Mouse (Mus musculus) stomach, embryonic 15.5 days (tissue): ENCODE measurements around the gene Fasl. TPM values are rescaled to one million over a fixed set of nuclear protein-coding genes. Genes with fewer than 3 reads are reported as not detected.
A peak's percentile ranks its signal among the peaks of the same experiment; 100 is the strongest.

ENCODE experiments used
- ATAC-seq: fragments of 200-750 bp; cut with Nextera tagmentation; 2 replicates; pipeline ENCODE4 v1.8.0; 2017; ENCODE audit warnings: low read depth, moderate number of reproducible peaks, moderate TSS enrichment; ENCODE audit not compliant: insufficient read depth, low FRiP score
- H3K27ac ChIP-seq: fragments of 300-500 bp; sonication (generic); 2 replicates; pipeline ENCODE4 v1.5.1; 2015; ENCODE audit warnings: mild to moderate bottlenecking, inconsistent platforms
- H3K27me3 ChIP-seq: fragments of 300-500 bp; sonication (generic); replicated peaks from 2 replicates; pipeline ENCODE4 v1.6.1; 2015; ENCODE audit warnings: inconsistent platforms
- H3K36me3 ChIP-seq: fragments of 300-500 bp; sonication (generic); 2 replicates; pipeline ENCODE4 v1.6.1; 2015; ENCODE audit warnings: inconsistent platforms
- H3K4me1 ChIP-seq: fragments of 300-500 bp; sonication (generic); 2 replicates; pipeline ENCODE4 v1.6.1; 2015; ENCODE audit warnings: inconsistent platforms
- H3K4me2 ChIP-seq: fragments of 300-500 bp; sonication (generic); 2 replicates; pipeline ENCODE4 v1.6.1; 2015; ENCODE audit warnings: mild to moderate bottlenecking, inconsistent platforms
- H3K4me3 ChIP-seq: fragments of 300-500 bp; sonication (generic); replicated peaks from 2 replicates; pipeline ENCODE4 v1.5.1; 2015; ENCODE audit warnings: inconsistent platforms
- H3K9ac ChIP-seq: fragments of 300-500 bp; sonication (generic); 2 replicates; pipeline ENCODE4 v1.6.1; 2015; ENCODE audit warnings: inconsistent platforms
- H3K9me3 ChIP-seq: fragments of 300-500 bp; sonication (generic); 2 replicates; pipeline ENCODE4 v1.6.1; 2016; ENCODE audit warnings: inconsistent platforms
- WGBS: fragments of 180-500 bp; shearing (Covaris S2); methylation state at CpG from one replicate; pipeline ENCODE4 v1.1.7; 2015; 5-methylcytosine and 5-hydroxymethylcytosine counted together
- polyA plus RNA-seq: library from polyadenylated mRNA; unstranded; fragments of >200 nt; fragmentation: Nextera tagmentation; extraction: Ambion mirVana; gene quantifications from 2 replicates; pipeline ENCODE4 v1.2.1, GENCODE M21; 2015

Gene Fasl
- polyA plus RNA-seq, 1 experiment from 2014 or later, result not detected

- H3K4me3 ChIP-seq, result no peak overlapping the region
- H3K4me1 ChIP-seq, result no peaks in the 10 kb centered on the region
- H3K27me3 ChIP-seq, result no peaks in the 10 kb centered on the region
- H3K36me3 ChIP-seq, result no peaks in the 10 kb centered on the region
- WGBS, result 85% methylated on average over 8 of the region's 8 CpGs
- ATAC-seq, result peak; percentile 89
- H3K9me3 ChIP-seq, result no peaks in the 10 kb centered on the region
- H3K9ac ChIP-seq, result no peak overlapping the region
- no peak overlapping the region for H3K4me2 ChIP-seq
- H3K27ac ChIP-seq, result no peak overlapping the region
Observed at GRCm38 (mm10) chr1:161791854-161792686, 3.8 kb upstream of the Fasl start.

- no peaks in the 10 kb centered on the region for H3K9me3 ChIP-seq
- WGBS, result 74% methylated on average over 2 of the region's 2 CpGs
- no peak overlapping the region for H3K9ac ChIP-seq
- no peak overlapping the region for H3K27ac ChIP-seq
- no peak overlapping the region for H3K4me2 ChIP-seq
- H3K4me3 ChIP-seq, result no peak overlapping the region
- H3K27me3 ChIP-seq, result no peaks in the 10 kb centered on the region
- no peak for ATAC-seq
- no peaks in the 10 kb centered on the region for H3K36me3 ChIP-seq
- H3K4me1 ChIP-seq, result no peaks in the 10 kb centered on the region
Observed at GRCm38 (mm10) chr1:161782725-161783124, 5.6 kb downstream of the Fasl start.

- H3K9ac ChIP-seq, result no peak overlapping the region
- no peaks in the 10 kb centered on the region for H3K27me3 ChIP-seq
- no peaks in the 10 kb centered on the region for H3K4me1 ChIP-seq
- no peak for ATAC-seq
- no peak overlapping the region for H3K27ac ChIP-seq
- 88% methylated on average over 5 of the region's 5 CpGs for WGBS
- no peak overlapping the region for H3K4me3 ChIP-seq
- no peaks in the 10 kb centered on the region for H3K36me3 ChIP-seq
- H3K9me3 ChIP-seq, result no peaks in the 10 kb centered on the region
- H3K4me2 ChIP-seq, result no peak overlapping the region
Observed at GRCm38 (mm10) chr1:161781594-161781993, 6.7 kb downstream of the Fasl start.

- Histone ChIP-seq H3K4me3 (no peak overlapping the region), H3K9ac (no peak overlapping the region), H3K4me2 (no peak overlapping the region), H3K27ac (no peak overlapping the region), H3K4me1 (no peaks in the 10 kb centered on the region), H3K36me3 (no peaks in the 10 kb centered on the region), H3K27me3 (no peaks in the 10 kb centered on the region), H3K9me3 (no peaks in the 10 kb centered on the region)
- no peak for ATAC-seq
Observed at GRCm38 (mm10) chr1:161779057-161779456, 9.2 kb downstream of the Fasl start.

GRCm38 (mm10) chr1:161775151-161775550, 13.1 kb downstream of the Fasl start:
- Histone ChIP-seq H3K36me3 (no peaks in the 10 kb centered on the region), H3K9me3 (no peaks in the 10 kb centered on the region), H3K4me3 (no peak overlapping the region), H3K4me2 (no peak overlapping the region), H3K27me3 (no peaks in the 10 kb centered on the region), H3K27ac (no peak overlapping the region), H3K4me1 (no peaks in the 10 kb centered on the region), H3K9ac (no peak overlapping the region)
- WGBS, result 85% methylated on average over 6 of the region's 6 CpGs
- ATAC-seq, result no peak

- no peak for ATAC-seq
Observed at GRCm38 (mm10) chr1:161771293-161771692, 17.0 kb downstream of the Fasl start.

GRCm38 (mm10) chr1:161769329-161769728, 19.0 kb downstream of the Fasl start:
- ATAC-seq, result no peak
- no peak overlapping the region for H3K27ac ChIP-seq
- H3K36me3 ChIP-seq, result no peaks in the 10 kb centered on the region
- H3K4me3 ChIP-seq, result no peak overlapping the region
- no peak overlapping the region for H3K4me2 ChIP-seq
- no peaks in the 10 kb centered on the region for H3K4me1 ChIP-seq
- 79% methylated on average over 1 of the region's 1 CpGs for WGBS
- H3K9ac ChIP-seq, result no peak overlapping the region
- no peaks in the 10 kb centered on the region for H3K27me3 ChIP-seq
- no peaks in the 10 kb centered on the region for H3K9me3 ChIP-seq

More at GRCm38 (mm10) chr1:161771293-161771692, 17.0 kb downstream of the Fasl start:
- 67% methylated on average over 2 of the region's 2 CpGs for WGBS
- Histone ChIP-seq H3K36me3 (no peaks in the 10 kb centered on the region), H3K4me1 (no peaks in the 10 kb centered on the region), H3K4me3 (no peak overlapping the region), H3K4me2 (no peak overlapping the region), H3K9ac (no peak overlapping the region), H3K27ac (no peak overlapping the region), H3K27me3 (no peaks in the 10 kb centered on the region), H3K9me3 (no peaks in the 10 kb centered on the region)

GRCm38 (mm10) chr1:161767101-161767524, 21.2 kb downstream of the Fasl start:
- H3K9ac ChIP-seq, result no peak overlapping the region
- 42% methylated on average over 12 of the region's 12 CpGs for WGBS
- H3K27me3 ChIP-seq, result no peaks in the 10 kb centered on the region
- no peak overlapping the region for H3K27ac ChIP-seq
- no peak overlapping the region for H3K4me3 ChIP-seq
- H3K9me3 ChIP-seq, result no peaks in the 10 kb centered on the region
- no peak overlapping the region for H3K4me2 ChIP-seq
- no peaks in the 10 kb centered on the region for H3K36me3 ChIP-seq
- no peak for ATAC-seq
- no peaks in the 10 kb centered on the region for H3K4me1 ChIP-seq

GRCm38 (mm10) chr1:161766656-161767055, 21.6 kb downstream of the Fasl start:
- Histone ChIP-seq H3K4me1 (no peaks in the 10 kb centered on the region), H3K9me3 (no peaks in the 10 kb centered on the region), H3K4me2 (no peak overlapping the region), H3K27me3 (no peaks in the 10 kb centered on the region), H3K36me3 (no peaks in the 10 kb centered on the region), H3K4me3 (no peak overlapping the region), H3K27ac (no peak overlapping the region), H3K9ac (no peak overlapping the region)
- peak; percentile 82; the same call in 1 of the 2 replicates for ATAC-seq
- 31% methylated on average over 5 of the region's 5 CpGs for WGBS

GRCm38 (mm10) chr1:161765932-161766331, 22.4 kb downstream of the Fasl start:
- no peak overlapping the region for H3K4me3 ChIP-seq
- 0 out of 2 replicates have a peak overlapping the region, but pooled peaks have one; percentile 2 for H3K4me2 ChIP-seq
- no peaks in the 10 kb centered on the region for H3K27me3 ChIP-seq
- H3K36me3 ChIP-seq, result no peaks in the 10 kb centered on the region
- no peaks in the 10 kb centered on the region for H3K9me3 ChIP-seq
- H3K27ac ChIP-seq, result no peak overlapping the region
- no peak for ATAC-seq
- 29% methylated on average over 5 of the region's 5 CpGs for WGBS
- no peaks in the 10 kb centered on the region for H3K4me1 ChIP-seq
- no peak overlapping the region for H3K9ac ChIP-seq

- no peak for ATAC-seq
- H3K4me1 ChIP-seq, result no peaks in the 10 kb centered on the region
- H3K4me2 ChIP-seq, result no peak overlapping the region
- WGBS, result 91% methylated on average over 1 of the region's 1 CpGs
- H3K9ac ChIP-seq, result no peak overlapping the region
- H3K9me3 ChIP-seq, result no peaks in the 10 kb centered on the region
- no peak overlapping the region for H3K27ac ChIP-seq
- no peaks in the 10 kb centered on the region for H3K36me3 ChIP-seq
- H3K27me3 ChIP-seq, result no peaks in the 10 kb centered on the region
- no peak overlapping the region for H3K4me3 ChIP-seq
Observed at GRCm38 (mm10) chr1:161764964-161765363, 23.3 kb downstream of the Fasl start.

- H3K4me3 ChIP-seq, result no peak overlapping the region
- H3K4me1 ChIP-seq, result no peaks in the 10 kb centered on the region
- no peaks in the 10 kb centered on the region for H3K36me3 ChIP-seq
- H3K9ac ChIP-seq, result no peak overlapping the region
- H3K27me3 ChIP-seq, result no peaks in the 10 kb centered on the region
- 25% methylated on average over 4 of the region's 4 CpGs for WGBS
- H3K27ac ChIP-seq, result no peak overlapping the region
- no peak overlapping the region for H3K4me2 ChIP-seq
- no peak for ATAC-seq
- no peaks in the 10 kb centered on the region for H3K9me3 ChIP-seq
Observed at GRCm38 (mm10) chr1:161761556-161761955, 26.7 kb downstream of the Fasl start.
